In the genomic region with DNA sequence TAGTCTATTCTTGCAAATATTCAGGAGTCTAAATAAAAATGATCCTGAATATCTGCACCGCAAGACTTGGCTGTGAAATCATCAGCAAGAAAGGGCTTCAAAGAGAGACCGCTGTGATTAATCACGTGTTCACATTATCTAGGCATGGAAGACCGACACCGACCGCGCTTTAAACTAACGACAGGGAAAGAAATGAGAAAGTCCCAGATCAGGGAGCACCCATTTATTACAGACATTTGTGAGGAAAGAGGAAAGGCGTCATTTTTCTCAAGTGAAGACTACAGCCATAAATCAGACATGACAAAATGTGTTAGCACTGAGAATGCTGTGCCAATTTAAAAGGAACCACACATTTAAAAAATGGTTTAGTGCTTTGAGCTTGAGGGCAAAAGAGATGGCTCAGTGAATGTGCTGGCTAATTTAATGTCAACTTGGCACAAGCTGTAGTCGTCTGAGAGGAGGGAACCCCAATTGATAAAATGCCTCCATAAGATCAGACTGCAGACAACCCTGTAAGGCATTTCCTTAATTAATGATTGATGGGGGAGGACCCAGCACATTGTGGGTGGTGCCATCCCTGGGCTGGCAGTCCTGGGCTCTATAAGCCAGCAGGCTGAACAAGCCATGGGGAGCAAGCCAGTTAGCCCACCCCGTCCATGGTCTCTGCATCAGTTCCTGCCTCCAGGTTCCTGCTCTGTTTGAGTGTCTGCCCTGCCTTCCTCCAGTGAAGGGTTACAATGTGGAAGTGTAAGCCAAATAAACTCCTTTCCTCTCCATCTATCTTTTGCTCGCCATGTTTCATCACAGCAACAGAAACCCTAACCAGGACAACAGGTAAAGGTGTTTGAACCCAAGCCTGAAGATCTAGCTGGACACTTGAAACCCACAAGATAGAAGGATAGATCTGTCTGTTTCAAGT, we compare ENCODE assay signal across 13 mouse cellular contexts.
A peak's percentile ranks its signal among the peaks of the same experiment; 100 is the strongest.
DNase-seq lines count a peak whose midpoint lies in the region; ATAC-seq lines count a peak whose summit lies in the region.
"Had no signal": no experiment of that assay in that cellular context is flagged by ENCODE, and none has a peak within 500 bp of the region (broad histone marks: within the 10 kb centered on the region; RNA-seq: fewer than 3 reads in every experiment).

No protein-coding gene starts in this region.

- H3K4me3 ChIP-seq in embryonic facial prominence, embryonic 12.5 days, result no peak overlapping the region
- H3K4me3 ChIP-seq in embryonic facial prominence, embryonic 10.5 days, result no peak overlapping the region
- H3K4me3 ChIP-seq in neural tube, embryonic 11.5 days (ENCODE audit: low read depth, low read length), result no peak overlapping the region
- no peak overlapping the region for H3K4me3 ChIP-seq in liver, embryonic 11.5 days (ENCODE audit: low read depth, low read length)
- H3K4me3 ChIP-seq in neural tube, embryonic 15.5 days (replicated peaks), result no peak overlapping the region
- H3K4me3 ChIP-seq: forebrain, embryonic 12.5 days had no signal

- ATAC-seq in embryonic facial prominence, embryonic 12.5 days (ENCODE audit: insufficient number of reproducible peaks, insufficient read depth, low FRiP score, low TSS enrichment), result no peak
- peak; percentile 21; the same call in 1 of the 2 replicates for ATAC-seq in neural tube, embryonic 11.5 days (ENCODE audit: insufficient read depth, low FRiP score, low TSS enrichment)
- 0 out of 2 replicates have a peak, but pooled peaks have one; percentile 11 for ATAC-seq in liver, embryonic 11.5 days (replicated peaks; ENCODE audit: low FRiP score)
- peak; percentile 35; the same call in 1 of the 2 replicates for ATAC-seq in neural tube, embryonic 15.5 days (ENCODE audit: low FRiP score)

- no peak overlapping the region for H3K4me2 ChIP-seq in embryonic facial prominence, embryonic 12.5 days (replicated peaks)
- H3K4me2 ChIP-seq in neural tube, embryonic 11.5 days (ENCODE audit: low read depth), result no peak overlapping the region
- no peak overlapping the region for H3K4me2 ChIP-seq in liver, embryonic 11.5 days
- H3K4me2 ChIP-seq in neural tube, embryonic 15.5 days, result no peak overlapping the region
- H3K4me2 ChIP-seq: forebrain, embryonic 12.5 days had no signal

- no peaks in the 10 kb centered on the region for H3K36me3 ChIP-seq in embryonic facial prominence, embryonic 12.5 days
- H3K36me3 ChIP-seq in embryonic facial prominence, embryonic 10.5 days (replicated peaks), result no peaks in the 10 kb centered on the region
- no peaks in the 10 kb centered on the region for H3K36me3 ChIP-seq in neural tube, embryonic 11.5 days (ENCODE audit: control insufficient read depth, insufficient read depth, low read length)
- H3K36me3 ChIP-seq in liver, embryonic 11.5 days (ENCODE audit: control insufficient read depth, insufficient read depth, low read length), result no peaks in the 10 kb centered on the region
- no peaks in the 10 kb centered on the region for H3K36me3 ChIP-seq in neural tube, embryonic 15.5 days
- H3K36me3 ChIP-seq: forebrain, embryonic 12.5 days had no signal

- WGBS in embryonic facial prominence, embryonic 12.5 days, result 85% methylated on average over 12 of the region's 12 CpGs
- 88% methylated on average over 12 of the region's 12 CpGs for WGBS in embryonic facial prominence, embryonic 10.5 days
- WGBS in neural tube, embryonic 11.5 days, result 65% methylated on average over 12 of the region's 12 CpGs
- 72% methylated on average over 12 of the region's 12 CpGs for WGBS in liver, embryonic 11.5 days
- WGBS in neural tube, embryonic 15.5 days, result 53% methylated on average over 12 of the region's 12 CpGs

- H3K4me1 ChIP-seq in embryonic facial prominence, embryonic 12.5 days, result peaks cover 21% of the 10 kb centered on the region
- H3K4me1 ChIP-seq in embryonic facial prominence, embryonic 10.5 days, result peaks cover 26% of the 10 kb centered on the region
- no peaks in the 10 kb centered on the region for H3K4me1 ChIP-seq in neural tube, embryonic 11.5 days (ENCODE audit: control insufficient read depth, insufficient read depth, low read length)
- peaks cover 36% of the 10 kb centered on the region for H3K4me1 ChIP-seq in liver, embryonic 11.5 days (replicated peaks; ENCODE audit: control insufficient read depth, insufficient read depth, low read length)
- peaks cover 9% of the 10 kb centered on the region for H3K4me1 ChIP-seq in neural tube, embryonic 15.5 days

- no peaks in the 10 kb centered on the region for H3K9me3 ChIP-seq in embryonic facial prominence, embryonic 12.5 days
- H3K9me3 ChIP-seq in embryonic facial prominence, embryonic 10.5 days, result no peaks in the 10 kb centered on the region
- H3K9me3 ChIP-seq in neural tube, embryonic 11.5 days (ENCODE audit: control insufficient read depth, low read length), result no peaks in the 10 kb centered on the region
- H3K9me3 ChIP-seq in liver, embryonic 11.5 days (ENCODE audit: control insufficient read depth, low read length), result no peaks in the 10 kb centered on the region
- H3K9me3 ChIP-seq in neural tube, embryonic 15.5 days (replicated peaks), result no peaks in the 10 kb centered on the region
- H3K9me3 ChIP-seq: forebrain, embryonic 12.5 days had no signal

- 0 out of 2 replicates have a peak overlapping the region, but pooled peaks have one; percentile 23 for H3K27ac ChIP-seq in embryonic facial prominence, embryonic 12.5 days
- H3K27ac ChIP-seq in embryonic facial prominence, embryonic 10.5 days (replicated peaks), result no peak overlapping the region
- no peak overlapping the region for H3K27ac ChIP-seq in neural tube, embryonic 11.5 days (ENCODE audit: low read depth, low read length)
- peak overlapping the region; percentile 54 for H3K27ac ChIP-seq in liver, embryonic 11.5 days (ENCODE audit: low read depth, low read length)
- H3K27ac ChIP-seq in neural tube, embryonic 15.5 days (replicated peaks), result no peak overlapping the region; the same call in 1 of the 2 replicates
- H3K27ac ChIP-seq: forebrain, embryonic 12.5 days had no signal

- no peak overlapping the region for H3K9ac ChIP-seq in embryonic facial prominence, embryonic 12.5 days
- no peak overlapping the region for H3K9ac ChIP-seq in neural tube, embryonic 11.5 days (ENCODE audit: low read length)
- H3K9ac ChIP-seq in liver, embryonic 11.5 days (ENCODE audit: low read depth, low read length), result 0 out of 2 replicates have a peak overlapping the region, but pooled peaks have one; percentile 34
- no peak overlapping the region for H3K9ac ChIP-seq in neural tube, embryonic 15.5 days (replicated peaks)
- H3K9ac ChIP-seq: forebrain, embryonic 12.5 days had no signal

- H3K27me3 ChIP-seq in embryonic facial prominence, embryonic 12.5 days, result no peaks in the 10 kb centered on the region
- no peaks in the 10 kb centered on the region for H3K27me3 ChIP-seq in embryonic facial prominence, embryonic 10.5 days (replicated peaks; ENCODE audit: low read depth, poor library complexity, severe bottlenecking)
- H3K27me3 ChIP-seq in neural tube, embryonic 11.5 days (ENCODE audit: control insufficient read depth, insufficient read depth, low read length), result no peaks in the 10 kb centered on the region
- H3K27me3 ChIP-seq in liver, embryonic 11.5 days (replicated peaks; ENCODE audit: control insufficient read depth, insufficient read depth, low read length), result no peaks in the 10 kb centered on the region
- no peaks in the 10 kb centered on the region for H3K27me3 ChIP-seq in neural tube, embryonic 15.5 days (replicated peaks)
- H3K27me3 ChIP-seq: forebrain, embryonic 12.5 days had no signal

- no peak for DNase-seq in embryonic facial prominence, embryonic 10.5 days (ENCODE audit: low spot score)
- DNase-seq in neural tube, embryonic 11.5 days (ENCODE audit: low spot score), result no peak
- DNase-seq in neural tube, embryonic 10.5 days (ENCODE audit: extremely low spot score, low spot score), result no peak
- DNase-seq in liver, embryonic 11.5 days (ENCODE audit: low spot score), result no peak
- DNase-seq in cerebellum, adult 11 months, result no peak
- no peak for DNase-seq in layer of hippocampus, postnatal 36 days
- DNase-seq: gastrocnemius, postnatal 25 days; heart, postnatal 10 days; kidney, postnatal 25 days; right cerebral cortex, postnatal 25 days had no signal

Comparison
In these comparisons a context has a peak if more than half of its experiments do, and no peak if none do; other contexts are left out.
1. H3K27ac ChIP-seq: peak in embryonic facial prominence, embryonic 12.5 days (single experiment) and liver, embryonic 11.5 days (single experiment); none in embryonic facial prominence, embryonic 10.5 days (single experiment), neural tube, embryonic 11.5 days (single experiment) and neural tube, embryonic 15.5 days (single experiment).